Mouse (Mus musculus): ENCODE measurements around the gene Hnmt. TPM values are rescaled to one million over a fixed set of nuclear protein-coding genes. Genes with fewer than 3 reads are reported as not detected.
"Not testable (repeated sequence)": the region's sequence is repeated elsewhere in the genome, so short reads cannot be mapped to it uniquely, and the experiment has no call there.

Gene Hnmt
- polyA plus RNA-seq, 1 experiment from 2014 or later = 1.4 TPM

- Histone ChIP-seq H3K27ac (replicated peaks) (no peak overlapping the region), H3K4me3 (no peak overlapping the region), H3K9me3 (replicated peaks) (no peaks in the 10 kb centered on the region), H3K36me3 (no peaks in the 10 kb centered on the region), H3K4me1 (no peaks in the 10 kb centered on the region), H3K27me3 (ENCODE audit: low read depth, poor library complexity, severe bottlenecking) (no peaks in the 10 kb centered on the region)
- 80% methylated on average over 2 of the region's 2 CpGs for WGBS
- DNase-seq (ENCODE audit: low spot score) = no peak
These were observed 52.4 kb downstream of the Hnmt start for GRCm38 (mm10) chr2:23996830-23997229.

- H3K4me1 ChIP-seq; H3K36me3 ChIP-seq; DNase-seq (ENCODE audit: low spot score); H3K9me3 ChIP-seq (replicated peaks); H3K4me3 ChIP-seq; H3K27me3 ChIP-seq (ENCODE audit: low read depth, poor library complexity, severe bottlenecking); H3K27ac ChIP-seq (replicated peaks): not testable (repeated sequence)
- WGBS = 87% methylated on average over 9 of the region's 9 CpGs
These were observed 59.1 kb downstream of the Hnmt start for GRCm38 (mm10) chr2:23990034-23990573.

GRCm38 (mm10) chr2:23987283-23987682 lies 61.9 kb downstream of the Hnmt start:
- Histone ChIP-seq H3K4me1 (no peaks in the 10 kb centered on the region), H3K4me3 (no peak overlapping the region), H3K9me3 (replicated peaks) (no peaks in the 10 kb centered on the region), H3K36me3 (no peaks in the 10 kb centered on the region), H3K27me3 (ENCODE audit: low read depth, poor library complexity, severe bottlenecking) (no peaks in the 10 kb centered on the region), H3K27ac (replicated peaks) (no peak overlapping the region)
- no peak for DNase-seq (ENCODE audit: low spot score)

- Histone ChIP-seq H3K4me1 (no peaks in the 10 kb centered on the region), H3K36me3 (no peaks in the 10 kb centered on the region), H3K4me3 (no peak overlapping the region), H3K9me3 (replicated peaks) (no peaks in the 10 kb centered on the region), H3K27ac (replicated peaks) (no peak overlapping the region), H3K27me3 (ENCODE audit: low read depth, poor library complexity, severe bottlenecking) (no peaks in the 10 kb centered on the region)
- DNase-seq (ENCODE audit: low spot score) = no peak
These were observed 65.9 kb downstream of the Hnmt start for GRCm38 (mm10) chr2:23983343-23983742.

- Histone ChIP-seq H3K36me3 (no peaks in the 10 kb centered on the region), H3K27me3 (ENCODE audit: low read depth, poor library complexity, severe bottlenecking) (no peaks in the 10 kb centered on the region), H3K27ac (replicated peaks) (no peak overlapping the region), H3K4me1 (no peaks in the 10 kb centered on the region), H3K4me3 (no peak overlapping the region), H3K9me3 (replicated peaks) (no peaks in the 10 kb centered on the region)
- DNase-seq (ENCODE audit: low spot score) = no peak
- WGBS = 63% methylated on average over 1 of the region's 1 CpGs
These were observed 66.3 kb downstream of the Hnmt start for GRCm38 (mm10) chr2:23982860-23983259.

- DNase-seq (ENCODE audit: low spot score); H3K9me3 ChIP-seq (replicated peaks); H3K27me3 ChIP-seq (ENCODE audit: low read depth, poor library complexity, severe bottlenecking); H3K4me1 ChIP-seq; H3K27ac ChIP-seq (replicated peaks); H3K36me3 ChIP-seq; H3K4me3 ChIP-seq: not testable (repeated sequence)
- 93% methylated on average over 15 of the region's 15 CpGs for WGBS
These were observed 88.4 kb downstream of the Hnmt start for GRCm38 (mm10) chr2:23960659-23961274.

Other genes starting within 250 kb of the Hnmt start
- not detected in 2 replicates for gene Tbpl2, start 47.2 kb upstream of the Hnmt start, polyA plus RNA-seq (2016; fragmentation: Nextera tagmentation; extraction: Ambion mirVana)
- not detected in 2 replicates for gene Il1f8, start 103.8 kb upstream of the Hnmt start, polyA plus RNA-seq (2016; fragmentation: Nextera tagmentation; extraction: Ambion mirVana)
- gene Il1f9, start 137.1 kb upstream of the Hnmt start, polyA plus RNA-seq (2016; fragmentation: Nextera tagmentation; extraction: Ambion mirVana) = not detected in 2 replicates
- not detected in 2 replicates for gene Il1f6, start 166.0 kb upstream of the Hnmt start, polyA plus RNA-seq (2016; fragmentation: Nextera tagmentation; extraction: Ambion mirVana)
- gene Il1f5, start 227.6 kb upstream of the Hnmt start, polyA plus RNA-seq (2016; fragmentation: Nextera tagmentation; extraction: Ambion mirVana) = not detected in 2 replicates
- gene Il1f10, start 241.8 kb upstream of the Hnmt start, polyA plus RNA-seq (2016; fragmentation: Nextera tagmentation; extraction: Ambion mirVana) = not detected in 2 replicates

Data from midbrain, embryonic 10.5 days (tissue).